Mouse (Mus musculus) lung, postnatal 0 days (tissue): ENCODE measurements around the gene Ascl3.

ENCODE experiments used
- CTCF ChIP-seq: IDR thresholded peaks from 2 replicates; pipeline ENCODE4 v1.5.1; 2016; ENCODE audit warnings: antibody characterized with exemption, mild to moderate bottlenecking
- EP300 ChIP-seq: IDR thresholded peaks from 2 replicates; pipeline ENCODE4 v1.6.1; 2016; ENCODE audit warnings: antibody characterized with exemption, mild to moderate bottlenecking, control low read depth

DNA sequence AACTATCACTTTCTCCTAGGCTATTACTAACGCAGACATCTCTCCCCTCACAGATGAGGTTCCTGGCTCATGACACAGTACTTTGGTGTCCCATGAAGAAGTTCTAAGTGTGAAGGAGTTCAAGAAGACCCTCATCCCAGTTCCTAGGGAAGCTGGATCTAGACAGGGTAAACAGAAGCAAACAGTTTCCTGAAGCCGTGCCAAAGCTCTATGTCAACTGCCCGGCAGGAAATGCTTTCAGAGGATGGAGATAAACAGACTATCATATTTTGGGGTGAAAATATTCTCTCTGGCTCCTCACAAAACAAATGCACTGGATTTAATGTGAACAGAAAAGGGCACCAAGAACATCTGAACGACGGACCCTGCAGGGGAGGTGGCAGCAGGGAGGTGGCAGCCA, 40.6 kb downstream of the Ascl3 start:
- TF ChIP-seq EP300 (peak; percentile 65; the same call in 1 of the 2 replicates), CTCF (no peak)
